Mouse (Mus musculus) megakaryocyte, embryonic 14.5 days (primary cell): ENCODE data around the gene Nkx2-9.

Experiments
- FLI1 ChIP-seq: IDR thresholded peaks from 2 replicates; pipeline ENCODE4 v1.6.1; 2012; ENCODE audit warnings: low read length, inconsistent platforms, mixed read lengths
- GATA1 ChIP-seq: IDR thresholded peaks from 3 replicates; pipeline ENCODE4 v1.6.1; 2012; ENCODE audit warnings: mixed read lengths, low read length, inconsistent platforms, borderline replicate concordance

- no peak for TF ChIP-seq GATA1
- no peak for TF ChIP-seq FLI1
Measured at GRCm38 (mm10) chr12:56613916-56614510, 929 bp upstream of the Nkx2-9 start.
